Mouse (Mus musculus) hindbrain, embryonic 13.5 days (tissue): Measurements from ENCODE around the gene Igsf11. TPM values are rescaled to one million over a fixed set of nuclear protein-coding genes. Genes with fewer than 3 reads are reported as not detected.
"Not testable (repeated sequence)": the region's sequence is repeated elsewhere in the genome, so short reads cannot be mapped to it uniquely, and the experiment has no call there.

Experiments
- ATAC-seq: fragments of 200-750 bp; cut with Nextera tagmentation; 2 replicates; pipeline ENCODE4 v1.8.0; 2017; ENCODE audit warnings: moderate TSS enrichment; ENCODE audit not compliant: low FRiP score
- H3K27ac ChIP-seq: fragments of 300-500 bp; sonication (generic); 2 replicates; pipeline ENCODE4 v1.5.1; 2015; ENCODE audit warnings: inconsistent platforms, mild to moderate bottlenecking, moderate library complexity
- H3K27me3 ChIP-seq: fragments of 300-500 bp; sonication (generic); 2 replicates; pipeline ENCODE4 v1.6.1; 2015; ENCODE audit warnings: mild to moderate bottlenecking, inconsistent platforms
- H3K36me3 ChIP-seq: fragments of 300-500 bp; sonication (generic); 2 replicates; pipeline ENCODE4 v1.6.1; 2015; ENCODE audit warnings: mild to moderate bottlenecking, inconsistent platforms
- H3K4me1 ChIP-seq: fragments of 300-500 bp; sonication (generic); replicated peaks from 2 replicates; pipeline ENCODE4 v1.6.1; 2015; ENCODE audit warnings: inconsistent platforms
- H3K4me2 ChIP-seq: fragments of 300-500 bp; sonication (generic); 2 replicates; pipeline ENCODE4 v1.6.1; 2015; ENCODE audit warnings: inconsistent platforms, mild to moderate bottlenecking, moderate library complexity
- H3K4me3 ChIP-seq: fragments of 300-500 bp; sonication (generic); 2 replicates; pipeline ENCODE4 v1.5.1; 2015; ENCODE audit warnings: mild to moderate bottlenecking, inconsistent platforms
- H3K9ac ChIP-seq: fragments of 300-500 bp; sonication (generic); 2 replicates; pipeline ENCODE4 v1.6.1; 2015; ENCODE audit warnings: mild to moderate bottlenecking, inconsistent platforms
- H3K9me3 ChIP-seq: fragments of 300-500 bp; sonication (generic); 2 replicates; pipeline ENCODE4 v1.6.1; 2016; ENCODE audit warnings: inconsistent platforms
- WGBS: fragments of 180-500 bp; shearing (Covaris S2); methylation state at CpG from one replicate; pipeline ENCODE4 v1.1.7; 2015; 5-methylcytosine and 5-hydroxymethylcytosine counted together
- polyA plus RNA-seq: library from polyadenylated mRNA; unstranded; fragments of >200 nt; fragmentation: Nextera tagmentation; extraction: Ambion mirVana; gene quantifications from 2 replicates; pipeline ENCODE4 v1.2.1, GENCODE M21; 2015

The Igsf11 gene
- polyA plus RNA-seq, 1 experiment from 2014 or later: 4.5 TPM

DNA sequence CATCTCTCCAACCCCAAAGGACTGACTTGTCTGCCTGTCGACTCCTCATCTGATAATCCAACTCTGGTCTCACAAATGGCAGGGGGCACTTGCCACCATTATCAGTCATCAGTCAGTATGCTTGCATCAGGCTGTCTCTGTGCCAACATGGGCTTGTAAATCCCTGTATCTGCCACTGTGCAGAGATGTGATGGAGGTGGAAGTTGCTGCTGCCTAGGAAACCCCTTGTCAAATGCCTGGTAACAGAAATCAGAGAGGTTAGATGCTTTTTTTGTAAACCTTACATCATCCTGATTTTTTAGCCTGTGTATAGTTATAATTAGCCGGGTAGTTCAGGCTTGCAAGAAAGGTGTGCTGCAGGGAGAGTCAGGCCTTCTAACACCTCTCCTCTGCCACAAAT is 69.4 kb downstream of the Igsf11 start:
- Histone ChIP-seq H3K27ac (no peak overlapping the region), H3K4me3 (no peak overlapping the region), H3K4me2 (no peak overlapping the region), H3K9ac (no peak overlapping the region), H3K27me3 (no peaks in the 10 kb centered on the region), H3K9me3 (no peaks in the 10 kb centered on the region), H3K36me3 (no peaks in the 10 kb centered on the region), H3K4me1 (peaks cover 12% of the 10 kb centered on the region)
- ATAC-seq: no peak
- 84% methylated on average over 2 of the region's 2 CpGs for WGBS

DNA sequence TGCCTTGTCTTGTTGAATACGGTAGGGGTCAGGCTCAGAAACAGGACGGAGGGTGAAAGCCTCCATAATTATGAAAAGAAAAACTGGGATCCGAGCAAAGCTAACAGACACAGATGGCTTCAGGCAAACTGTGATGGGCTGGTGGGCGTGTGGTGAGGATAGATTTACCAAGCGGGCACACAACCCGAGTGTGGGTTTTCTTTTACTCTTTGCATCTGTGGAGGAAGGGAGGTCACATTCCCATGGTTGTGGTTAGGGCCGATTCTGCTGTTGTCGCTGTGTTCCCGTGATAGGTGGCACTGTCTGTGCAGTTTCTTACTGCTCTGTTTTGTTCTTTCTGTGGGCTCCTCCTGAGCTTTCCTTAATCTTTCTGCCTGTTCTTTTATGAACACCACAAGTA is 70.2 kb downstream of the Igsf11 start:
- no peak overlapping the region for H3K9ac ChIP-seq
- H3K4me2 ChIP-seq: no peak overlapping the region
- no peak overlapping the region for H3K27ac ChIP-seq
- ATAC-seq: no peak
- H3K27me3 ChIP-seq: no peaks in the 10 kb centered on the region
- no peaks in the 10 kb centered on the region for H3K9me3 ChIP-seq
- no peak overlapping the region for H3K4me3 ChIP-seq
- H3K4me1 ChIP-seq: peaks cover 12% of the 10 kb centered on the region
- 65% methylated on average over 9 of the region's 9 CpGs for WGBS
- no peaks in the 10 kb centered on the region for H3K36me3 ChIP-seq

DNA sequence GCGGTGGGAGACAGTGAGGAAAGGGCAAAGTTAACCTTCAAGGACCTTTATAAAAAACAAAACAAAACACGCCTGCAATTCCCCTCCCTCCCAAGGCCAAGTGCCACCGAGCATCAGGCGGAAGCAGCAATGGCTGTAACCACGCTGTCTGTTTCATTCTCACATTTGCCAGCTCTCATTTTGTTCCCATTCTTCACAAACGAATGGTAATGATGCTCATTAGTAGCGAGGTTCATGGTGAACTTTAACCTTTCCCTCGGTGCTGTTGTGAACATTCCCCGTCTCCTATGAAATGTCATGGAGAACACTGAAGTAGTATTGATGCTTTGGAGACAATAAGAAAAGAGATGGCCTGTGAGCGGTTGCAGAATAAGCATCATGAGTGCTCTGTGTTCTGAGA is 74.6 kb downstream of the Igsf11 start:
- WGBS: 65% methylated on average over 10 of the region's 10 CpGs
- no peaks in the 10 kb centered on the region for H3K27me3 ChIP-seq
- H3K4me3 ChIP-seq: no peak overlapping the region
- H3K9ac ChIP-seq: no peak overlapping the region
- no peaks in the 10 kb centered on the region for H3K9me3 ChIP-seq
- H3K27ac ChIP-seq: no peak overlapping the region
- H3K4me1 ChIP-seq: peaks cover 9% of the 10 kb centered on the region
- H3K36me3 ChIP-seq: no peaks in the 10 kb centered on the region
- ATAC-seq: no peak
- H3K4me2 ChIP-seq: no peak overlapping the region

DNA sequence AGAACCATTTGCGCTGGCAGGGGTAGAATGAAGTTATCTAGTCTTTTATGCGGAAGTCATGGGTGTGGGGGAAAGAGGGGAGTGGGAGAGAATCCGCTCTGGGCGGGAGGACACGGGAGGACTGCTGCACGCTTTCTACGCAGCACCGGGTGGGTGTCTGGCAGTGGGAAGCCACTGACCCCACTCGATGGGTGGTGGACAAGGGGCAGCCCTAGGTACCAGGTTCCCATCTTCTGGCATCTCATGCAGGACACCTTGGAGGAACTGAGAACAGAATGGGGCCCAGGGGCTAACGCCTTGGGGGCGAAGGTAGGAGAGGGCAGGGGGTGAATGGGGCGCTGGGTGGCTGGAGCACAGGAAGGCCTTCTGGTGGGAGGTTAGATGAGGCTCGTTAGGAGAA is 83.7 kb downstream of the Igsf11 start:
- ATAC-seq: no peak
- Histone ChIP-seq H3K4me3 (no peak overlapping the region), H3K9ac (no peak overlapping the region), H3K27me3 (no peaks in the 10 kb centered on the region), H3K9me3 (no peaks in the 10 kb centered on the region), H3K4me1 (peaks cover 12% of the 10 kb centered on the region), H3K4me2 (no peak overlapping the region), H3K27ac (no peak overlapping the region), H3K36me3 (no peaks in the 10 kb centered on the region)
- WGBS: 82% methylated on average over 13 of the region's 13 CpGs

DNA sequence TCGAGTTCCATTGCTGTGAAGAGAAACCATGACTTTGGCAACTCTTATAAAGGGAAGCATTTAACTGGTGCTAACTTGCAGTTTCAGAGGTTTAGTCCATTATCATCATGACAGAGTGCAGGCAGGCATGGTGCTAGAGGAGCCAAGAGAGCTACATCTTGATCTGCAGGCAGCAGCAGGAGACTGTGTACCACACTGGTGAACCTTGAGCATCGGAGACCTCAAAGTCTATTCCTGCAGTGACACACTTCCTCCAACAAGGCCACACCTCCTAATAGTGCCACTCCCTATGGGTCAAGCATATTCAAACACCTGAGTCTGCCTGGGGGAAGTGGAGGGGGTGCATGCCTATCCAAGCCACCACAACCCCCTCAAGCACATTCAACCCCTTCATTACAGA is 86.1 kb downstream of the Igsf11 start:
- WGBS: 92% methylated on average over 2 of the region's 2 CpGs

DNA sequence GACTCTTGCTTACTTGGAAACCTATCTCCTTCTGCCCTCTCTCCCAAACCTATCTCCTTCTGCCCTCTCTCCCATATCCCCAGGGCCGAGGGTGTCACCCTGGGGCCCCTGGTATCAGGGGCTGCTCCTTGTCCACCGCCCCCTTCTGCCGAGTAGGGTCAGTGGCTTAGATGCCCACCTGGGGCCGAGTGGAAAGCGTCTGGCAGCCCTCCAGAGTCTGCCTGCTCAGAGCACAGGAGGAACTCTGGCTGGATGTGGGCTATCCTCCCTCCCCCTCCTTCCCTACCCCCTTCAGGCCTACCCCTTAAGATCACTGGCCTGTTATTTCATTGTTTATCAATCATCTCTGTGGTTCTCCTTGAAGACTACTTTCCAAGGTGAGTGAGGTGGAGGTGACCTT is 88.1 kb downstream of the Igsf11 start:
- H3K4me2 ChIP-seq: no peak overlapping the region
- WGBS: 41% methylated on average over 5 of the region's 5 CpGs
- no peaks in the 10 kb centered on the region for H3K36me3 ChIP-seq
- H3K4me3 ChIP-seq: no peak overlapping the region
- no peak overlapping the region for H3K27ac ChIP-seq
- H3K27me3 ChIP-seq: no peaks in the 10 kb centered on the region
- H3K9ac ChIP-seq: no peak overlapping the region
- H3K4me1 ChIP-seq: peaks cover 29% of the 10 kb centered on the region
- H3K9me3 ChIP-seq: no peaks in the 10 kb centered on the region
- ATAC-seq: no peak

More for the DNA sequence above, 86.1 kb downstream of the Igsf11 start:
- peaks cover 20% of the 10 kb centered on the region for H3K4me1 ChIP-seq
- ATAC-seq: no peak
- H3K9ac ChIP-seq: no peak overlapping the region
- no peaks in the 10 kb centered on the region for H3K27me3 ChIP-seq
- H3K4me2 ChIP-seq: no peak overlapping the region
- H3K27ac ChIP-seq: no peak overlapping the region
- H3K36me3 ChIP-seq: no peaks in the 10 kb centered on the region
- no peak overlapping the region for H3K4me3 ChIP-seq
- no peaks in the 10 kb centered on the region for H3K9me3 ChIP-seq

DNA sequence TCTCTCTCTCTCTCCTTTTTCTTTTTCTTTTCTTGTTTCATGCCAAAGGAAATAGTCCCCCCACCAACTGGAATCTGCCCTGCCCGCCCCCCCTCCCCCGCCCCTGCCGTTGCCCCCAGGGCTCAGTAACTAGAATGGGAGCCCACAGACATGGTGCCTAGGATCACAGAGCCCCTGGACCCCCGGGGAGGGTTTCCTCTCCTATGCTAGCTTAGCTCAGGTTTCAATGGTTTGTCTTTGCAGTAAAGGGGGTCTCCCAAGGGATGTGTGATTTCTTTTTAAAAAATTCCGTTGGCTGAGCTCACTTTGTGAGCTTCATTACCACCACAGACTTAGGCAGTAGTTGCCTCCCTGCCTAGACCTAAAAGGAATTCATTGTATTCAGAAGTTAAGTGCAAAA is 89.6 kb downstream of the Igsf11 start:
- H3K9me3 ChIP-seq: no peaks in the 10 kb centered on the region

DNA sequence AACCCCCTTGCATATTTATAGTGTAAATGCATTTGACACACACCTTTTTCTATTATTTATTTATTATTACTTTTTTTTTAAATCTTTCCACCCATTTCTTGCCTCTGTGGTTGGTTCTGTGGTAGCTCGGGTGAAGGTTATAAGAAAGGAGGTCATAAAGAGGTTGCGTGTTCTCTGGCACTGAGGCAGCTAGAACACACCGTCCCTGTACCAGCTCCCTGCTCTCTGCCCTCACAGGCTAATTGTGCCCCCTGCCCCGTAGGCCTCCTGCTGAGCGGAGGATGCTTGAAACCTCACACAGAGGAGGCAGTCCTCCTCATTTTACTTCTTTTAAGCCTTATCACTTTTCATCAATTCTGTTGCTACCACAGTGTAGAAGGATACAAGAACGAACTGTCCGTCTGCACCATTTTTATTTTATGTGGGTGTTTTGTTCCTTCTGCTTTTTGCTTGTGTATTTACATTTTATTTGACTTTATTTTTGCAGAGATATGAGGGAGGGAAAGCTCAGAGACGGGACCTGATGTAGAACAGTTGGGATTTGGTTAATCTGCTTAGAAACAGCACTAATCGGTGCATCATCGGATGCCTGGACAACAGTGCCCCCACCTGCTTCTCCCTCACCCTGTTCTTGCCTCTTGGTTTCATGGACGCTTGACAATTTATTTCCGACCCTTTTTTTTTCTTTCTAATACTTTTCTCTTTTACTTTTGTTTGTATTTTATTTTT is 90.2 kb downstream of the Igsf11 start:
- Histone ChIP-seq H3K4me1 (peaks cover 33% of the 10 kb centered on the region), H3K27ac (no peak overlapping the region), H3K27me3 (no peaks in the 10 kb centered on the region), H3K4me3 (no peak overlapping the region), H3K9me3 (no peaks in the 10 kb centered on the region), H3K9ac (no peak overlapping the region), H3K36me3 (no peaks in the 10 kb centered on the region), H3K4me2 (no peak overlapping the region)
- WGBS: 31% methylated on average over 12 of the region's 12 CpGs
- ATAC-seq: no peak

More for the DNA sequence above, 89.6 kb downstream of the Igsf11 start:
- no peaks in the 10 kb centered on the region for H3K27me3 ChIP-seq
- no peak for ATAC-seq
- no peak overlapping the region for H3K27ac ChIP-seq
- H3K4me1 ChIP-seq: peaks cover 33% of the 10 kb centered on the region
- no peak overlapping the region for H3K9ac ChIP-seq
- WGBS: 6% methylated on average over 5 of the region's 5 CpGs
- no peaks in the 10 kb centered on the region for H3K36me3 ChIP-seq
- no peak overlapping the region for H3K4me3 ChIP-seq
- H3K4me2 ChIP-seq: no peak overlapping the region

DNA sequence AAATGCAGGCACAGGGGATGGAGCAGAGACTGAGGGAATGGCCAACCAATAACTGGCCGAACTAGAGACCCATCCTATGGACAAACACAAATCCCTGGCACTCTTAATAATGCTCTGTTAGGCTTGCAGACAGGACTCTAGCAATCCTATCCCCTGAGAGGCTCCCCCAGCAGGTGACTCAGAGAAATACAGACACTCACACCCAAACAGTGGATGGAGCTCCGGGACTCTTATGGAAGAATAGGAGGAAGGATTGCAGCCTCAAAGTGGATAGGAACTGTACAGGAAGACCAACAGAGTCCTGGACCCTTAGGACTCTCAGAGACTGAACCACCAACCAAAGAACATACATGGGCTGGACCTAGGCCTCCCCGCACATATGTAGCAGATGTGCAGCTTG is 91.4 kb downstream of the Igsf11 start:
- not testable (repeated sequence) for H3K9me3 ChIP-seq, ATAC-seq, H3K4me2 ChIP-seq, H3K4me3 ChIP-seq, H3K36me3 ChIP-seq, H3K27me3 ChIP-seq, H3K9ac ChIP-seq, H3K27ac ChIP-seq
- peaks cover 33% of the 10 kb centered on the region for H3K4me1 ChIP-seq
- WGBS: 75% methylated on average over 3 of the region's 3 CpGs

DNA sequence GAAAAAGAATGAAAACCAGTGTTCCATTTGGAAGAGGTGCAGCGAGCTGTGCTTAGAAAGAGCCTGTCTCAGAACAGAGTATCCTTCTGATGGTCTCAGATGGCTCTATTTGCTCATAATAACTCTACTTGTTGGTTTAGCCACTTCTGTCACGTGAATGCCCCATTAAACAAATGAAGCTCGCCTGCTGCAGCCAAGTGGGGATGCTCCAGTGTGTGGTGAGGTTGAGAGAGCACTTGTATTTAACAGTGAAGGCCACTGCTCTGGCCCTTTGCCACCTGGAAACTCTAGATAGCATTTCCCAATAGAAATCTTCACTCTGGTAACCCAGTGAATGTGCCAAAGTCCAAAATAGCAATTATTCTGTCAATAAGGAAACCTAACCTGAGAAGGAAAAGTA is 92.9 kb downstream of the Igsf11 start:
- Histone ChIP-seq H3K27me3 (no peaks in the 10 kb centered on the region), H3K27ac (no peak overlapping the region), H3K36me3 (no peaks in the 10 kb centered on the region), H3K4me1 (peaks cover 32% of the 10 kb centered on the region), H3K9me3 (no peaks in the 10 kb centered on the region), H3K4me2 (no peak overlapping the region), H3K9ac (no peak overlapping the region), H3K4me3 (no peak overlapping the region)
- ATAC-seq: 0 out of 2 replicates have a peak, but pooled peaks have one; percentile 43
- WGBS: 26% methylated on average over 3 of the region's 3 CpGs

DNA sequence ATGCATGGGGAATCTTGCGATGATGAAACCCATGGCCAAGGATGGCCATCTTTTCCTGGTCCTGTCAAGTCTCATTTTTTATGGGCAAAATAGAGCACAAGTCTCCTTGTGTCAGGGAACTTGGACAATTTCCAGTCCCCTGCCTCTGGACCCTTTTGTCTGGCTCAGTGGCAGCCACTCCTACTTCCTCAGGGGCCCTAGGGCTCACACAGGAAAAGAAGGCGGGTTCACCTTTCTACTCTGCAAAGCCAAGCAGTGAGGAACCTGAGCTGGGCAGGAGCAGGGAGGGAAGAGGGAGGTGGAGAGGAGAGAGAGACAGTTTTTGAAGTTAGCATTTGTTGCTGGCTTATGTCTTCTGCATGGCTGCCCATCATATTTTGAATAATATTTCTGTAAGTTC is 93.9 kb downstream of the Igsf11 start:
- no peak for ATAC-seq
- Histone ChIP-seq H3K27ac (no peak overlapping the region), H3K9ac (no peak overlapping the region), H3K27me3 (no peaks in the 10 kb centered on the region), H3K4me1 (peaks cover 30% of the 10 kb centered on the region), H3K4me2 (no peak overlapping the region), H3K4me3 (no peak overlapping the region), H3K9me3 (no peaks in the 10 kb centered on the region), H3K36me3 (no peaks in the 10 kb centered on the region)
- WGBS: 65% methylated on average over 2 of the region's 2 CpGs

DNA sequence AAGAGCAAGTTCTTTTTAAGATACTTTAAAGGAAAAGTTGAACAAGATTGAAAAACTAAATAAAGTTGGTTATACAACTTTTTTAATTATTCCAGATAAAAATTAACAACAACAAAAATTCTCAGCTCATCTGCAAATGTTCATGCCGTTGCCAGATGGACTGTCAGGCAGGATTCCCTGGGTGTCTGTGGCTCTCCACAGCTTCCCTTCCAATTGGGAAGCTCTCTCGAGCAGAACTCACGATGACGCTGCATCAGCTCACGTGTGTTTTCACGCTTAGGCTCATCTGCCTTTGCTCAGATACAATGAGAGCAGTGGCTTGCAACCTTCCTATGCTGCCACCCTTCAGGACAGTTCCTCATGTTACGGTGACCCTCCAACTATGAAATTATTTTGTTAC is 101.2 kb downstream of the Igsf11 start:
- Histone ChIP-seq H3K4me1 (peaks cover 9% of the 10 kb centered on the region; the same call in 1 of the 2 replicates), H3K27me3 (no peaks in the 10 kb centered on the region), H3K36me3 (no peaks in the 10 kb centered on the region), H3K4me3 (no peak overlapping the region), H3K27ac (no peak overlapping the region), H3K9me3 (no peaks in the 10 kb centered on the region), H3K4me2 (no peak overlapping the region), H3K9ac (no peak overlapping the region)
- 88% methylated on average over 7 of the region's 7 CpGs for WGBS
- no peak for ATAC-seq

DNA sequence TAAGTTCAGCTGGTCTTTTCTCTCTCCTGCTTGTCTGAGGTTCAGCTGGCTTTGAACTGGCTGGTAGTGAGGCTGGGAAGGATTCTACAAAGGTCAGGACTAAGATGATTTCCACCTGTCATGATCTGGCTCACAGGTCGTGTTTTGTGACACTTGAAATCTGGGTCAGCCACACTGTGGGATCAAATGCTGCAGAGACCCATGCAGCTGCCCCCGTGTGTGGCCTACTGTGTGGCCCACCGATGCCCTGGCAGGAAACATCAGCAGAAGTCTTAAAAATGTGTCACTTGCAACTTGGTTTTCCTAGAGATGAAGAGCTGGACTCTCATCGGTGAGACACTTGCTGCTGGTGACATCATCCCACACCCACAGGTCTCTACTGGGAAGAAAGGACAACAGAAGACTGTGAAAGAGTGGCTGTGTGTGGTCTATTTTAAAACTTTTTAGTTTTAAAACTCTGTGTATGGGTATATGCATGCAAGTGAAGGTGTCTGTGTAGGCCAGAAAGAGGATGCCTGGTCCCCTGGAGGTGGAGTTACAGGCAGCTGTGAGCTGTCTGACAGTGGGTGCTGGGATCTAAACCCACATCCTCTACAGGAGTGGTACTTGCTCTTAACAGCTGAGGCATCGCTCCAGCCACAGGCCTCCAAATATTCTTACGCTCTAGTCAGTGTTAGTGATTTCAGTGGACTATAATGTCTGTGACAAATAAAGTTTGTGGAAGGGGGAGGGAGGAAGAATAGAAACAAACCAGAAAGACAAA is 106.2 kb downstream of the Igsf11 start:
- Histone ChIP-seq H3K4me3 (no peak overlapping the region), H3K9me3 (no peaks in the 10 kb centered on the region), H3K4me2 (no peak overlapping the region), H3K27ac (no peak overlapping the region), H3K36me3 (no peaks in the 10 kb centered on the region), H3K27me3 (no peaks in the 10 kb centered on the region), H3K9ac (no peak overlapping the region), H3K4me1 (no peaks in the 10 kb centered on the region)
- 76% methylated on average over 6 of the region's 6 CpGs for whole genome bisulfite sequencing
- no peak for ATAC-seq
